Mouse (Mus musculus): Measurements from ENCODE around the gene Wwox.

- TF ChIP-seq CTCF (IDR thresholded peaks at IDR 0.05; ENCODE audit: extremely low read depth, insufficient read depth, low read length) (no peak), POLR2A (IDR thresholded peaks at IDR 0.05; ENCODE audit: extremely low read depth, insufficient read depth, low read length) (no peak)
These were observed 129.2 kb downstream of the Wwox start for GRCm38 (mm10) chr8:114568531-114569166.
